24 mouse cellular contexts compared by ENCODE assay signal in the genomic region with DNA sequence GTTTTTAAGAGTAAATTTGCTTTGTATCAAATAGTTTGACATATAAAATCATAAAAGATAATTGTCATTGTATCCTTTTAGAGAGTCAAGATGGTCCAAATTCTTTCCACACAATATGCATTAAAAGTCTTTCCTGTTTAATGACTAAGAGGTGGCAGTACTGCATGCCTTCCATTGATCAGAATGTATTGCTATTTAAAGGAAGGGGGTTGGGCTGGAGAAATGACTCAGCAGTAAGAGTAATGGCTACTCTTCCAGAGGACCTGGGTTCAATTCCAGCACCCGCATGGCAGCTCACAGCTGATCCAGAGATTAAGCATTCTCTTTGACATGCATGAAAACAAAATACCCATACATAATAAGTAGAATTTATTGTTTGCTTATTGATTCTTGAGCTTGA.
"Had no signal": no experiment of that assay in that cellular context is flagged by ENCODE, and none has a peak within 500 bp of the region (broad histone marks: within the 10 kb centered on the region; RNA-seq: fewer than 3 reads in every experiment).

No protein-coding gene starts in this region.

- H3K4me3 ChIP-seq: heart, adult 2 months; heart, embryonic 10.5 days; heart, embryonic 12.5 days; hindbrain, embryonic 10.5 days; hindbrain, embryonic 12.5 days; intestine, embryonic 15.5 days; layer of hippocampus, adult 2 months; limb, embryonic 13.5 days; limb, embryonic 15.5 days; liver, embryonic 12.5 days had no signal

- H3K9me3 ChIP-seq: heart, embryonic 10.5 days; heart, embryonic 12.5 days; hindbrain, embryonic 10.5 days; hindbrain, embryonic 12.5 days; intestine, embryonic 15.5 days; limb, embryonic 13.5 days; limb, embryonic 15.5 days; liver, embryonic 12.5 days had no signal

- H3K9ac ChIP-seq: heart, embryonic 12.5 days; hindbrain, embryonic 12.5 days; hindbrain, embryonic 14.5 days; intestine, embryonic 15.5 days; limb, embryonic 13.5 days; limb, embryonic 15.5 days; liver, embryonic 12.5 days had no signal

- H3K27me3 ChIP-seq: heart, embryonic 12.5 days; hindbrain, embryonic 12.5 days; intestine, embryonic 15.5 days; limb, embryonic 13.5 days; limb, embryonic 15.5 days; liver, embryonic 12.5 days had no signal

- H3K4me2 ChIP-seq: heart, embryonic 12.5 days; hindbrain, embryonic 12.5 days; hindbrain, embryonic 14.5 days; intestine, embryonic 15.5 days; limb, embryonic 13.5 days; limb, embryonic 15.5 days; liver, embryonic 12.5 days had no signal

- H3K27ac ChIP-seq: heart, adult 2 months; heart, embryonic 10.5 days; hindbrain, embryonic 10.5 days; hindbrain, embryonic 12.5 days; hindbrain, embryonic 14.5 days; intestine, embryonic 15.5 days; layer of hippocampus, adult 2 months; limb, embryonic 13.5 days; limb, embryonic 15.5 days; liver, embryonic 12.5 days had no signal

- H3K4me1 ChIP-seq: heart, embryonic 10.5 days; heart, embryonic 12.5 days; hindbrain, embryonic 10.5 days; hindbrain, embryonic 12.5 days; intestine, embryonic 15.5 days; limb, embryonic 13.5 days; limb, embryonic 15.5 days had no signal

- H3K36me3 ChIP-seq: heart, embryonic 10.5 days; hindbrain, embryonic 12.5 days; intestine, embryonic 15.5 days had no signal

- DNase-seq: gastrocnemius, postnatal 14 days; gastrocnemius, postnatal 36 days; heart, adult 11 months; heart, adult 2 months; heart, postnatal 10 days; heart, postnatal 4 days; kidney, adult 18-20 months; kidney, adult 8-10 months; kidney, postnatal 10 days; kidney, postnatal 25 days; kidney, postnatal 4 days; layer of hippocampus, adult 9-11 months; layer of hippocampus, postnatal 36 days; left cerebral cortex, postnatal 4 days had no signal
